Mouse (Mus musculus) liver, adult 2 months (tissue): ENCODE results near the gene Atp1b2. TPM values are rescaled to one million over a fixed set of nuclear protein-coding genes. Genes with fewer than 3 reads are reported as not detected.
"Not testable (repeated sequence)": the region's sequence is repeated elsewhere in the genome, so short reads cannot be mapped to it uniquely, and the experiment has no call there.

ENCODE experiments used
- DNase-seq: peaks from one replicate; pipeline ENCODE4 v3.0.0-alpha.2; 2011; ENCODE audit warnings: low read depth, low spot score; ENCODE audit errors: extremely low read depth
- H3K27ac ChIP-seq: fragments of 200-500 bp; replicated peaks from 2 replicates; pipeline ENCODE4 v1.5.1; 2012; ENCODE audit warnings: low read depth, mild to moderate bottlenecking, control low read depth, inconsistent platforms, low read length; ENCODE audit not compliant: insufficient read depth
- H3K27me3 ChIP-seq: fragments of 200-500 bp; 2 replicates; pipeline ENCODE4 v1.6.1; 2012; ENCODE audit warnings: mild to moderate bottlenecking, moderate library complexity, low read length, inconsistent platforms; ENCODE audit not compliant: control insufficient read depth, insufficient read depth
- H3K36me3 ChIP-seq: fragments of 200-500 bp; 2 replicates; pipeline ENCODE4 v1.6.1; 2012; ENCODE audit warnings: low read length, inconsistent platforms; ENCODE audit not compliant: control insufficient read depth, insufficient read depth
- H3K4me1 ChIP-seq: fragments of 200-500 bp; 2 replicates; pipeline ENCODE4 v1.6.1; 2011; ENCODE audit warnings: low read length; ENCODE audit not compliant: control insufficient read depth, insufficient read depth
- H3K4me3 ChIP-seq: fragments of 200-500 bp; 2 replicates; pipeline ENCODE4 v1.5.1; 2011; ENCODE audit warnings: low read depth, mild to moderate bottlenecking, control low read depth, low read length, moderate library complexity; ENCODE audit not compliant: insufficient read depth
- H3K79me2 ChIP-seq: fragments of 200-500 bp; 2 replicates; pipeline ENCODE4 v1.6.1; 2012; ENCODE audit warnings: inconsistent platforms, mild to moderate bottlenecking, low read length, moderate library complexity; ENCODE audit not compliant: control insufficient read depth, insufficient read depth
- H3K9ac ChIP-seq: fragments of 200-500 bp; 2 replicates; pipeline ENCODE4 v1.6.1; 2012; ENCODE audit warnings: low read depth, mild to moderate bottlenecking, control low read depth, inconsistent platforms, low read length
- CTCF ChIP-seq: fragments of 200-500 bp; IDR thresholded peaks from 2 replicates; pipeline ENCODE4 v1.5.1; 2011; ENCODE audit warnings: low read depth, low read length, control low read depth
- POLR2A ChIP-seq: fragments of 200-500 bp; IDR thresholded peaks from 2 replicates; pipeline ENCODE4 v1.6.1; 2011; ENCODE audit warnings: low read length, control low read depth; ENCODE audit not compliant: insufficient read depth; ENCODE audit errors: extremely low read depth
- WGBS: fragments of 180-500 bp; shearing (Covaris S2); methylation state at CpG from one replicate; pipeline ENCODE4 v1.1.7; 2018; 5-methylcytosine and 5-hydroxymethylcytosine counted together
- polyA plus RNA-seq: library from polyadenylated mRNA; depleted of rRNA; stranded (reverse); fragments of >200 nt; gene quantifications from 2 replicates; pipeline ENCODE4 v1.2.3, GENCODE M21; 2012
- total RNA-seq: library from RNA; depleted of rRNA; stranded (reverse); fragments of >200 nt; gene quantifications from 2 replicates; pipeline ENCODE4 v1.2.3, GENCODE M21; 2014

The Atp1b2 gene
- total and polyA plus RNA-seq, 2 experiments = 0.18 to 0.40 TPM

DNA sequence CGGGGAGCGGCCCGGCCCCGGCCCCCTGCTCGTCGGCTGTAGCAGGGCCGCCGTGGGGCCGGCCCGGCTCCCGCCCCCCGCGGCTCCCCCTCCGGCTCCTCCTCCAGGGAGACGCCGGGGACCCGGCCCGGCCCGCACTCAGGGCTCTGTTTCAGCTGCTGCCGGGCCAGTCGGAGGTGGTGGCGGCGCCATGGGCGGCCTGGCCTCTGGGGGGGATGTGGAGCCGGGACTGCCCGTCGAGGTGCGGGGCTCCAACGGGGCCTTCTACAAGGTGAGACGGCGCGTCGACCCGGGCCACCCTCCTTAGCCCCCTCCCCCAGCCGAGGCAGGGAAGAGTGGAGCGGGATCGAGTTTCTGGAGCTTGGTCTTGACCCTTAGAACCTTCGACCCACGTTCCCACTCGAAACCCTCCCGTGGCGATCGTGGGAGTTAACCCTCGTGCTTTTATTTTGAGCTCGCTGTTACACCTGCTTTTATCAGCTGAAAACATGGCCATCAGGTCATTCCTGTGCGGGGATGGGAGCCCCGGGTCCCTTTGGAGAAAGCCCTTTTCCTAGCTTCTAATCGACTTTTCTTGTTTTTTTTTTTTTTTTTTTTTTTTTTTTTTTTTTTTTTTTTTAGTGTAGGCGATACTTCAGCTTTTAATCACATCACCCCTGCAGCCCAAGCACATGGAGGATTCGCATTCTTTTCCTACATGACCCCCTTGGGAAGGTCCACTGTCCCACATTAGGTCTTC, 27.6 kb upstream of the Atp1b2 start:
- DNase-seq = no peak
- no peak for TF ChIP-seq POLR2A
- TF ChIP-seq CTCF = no peak
- Histone ChIP-seq H3K36me3 (peaks cover 4% of the 10 kb centered on the region; the same call in 1 of the 2 replicates), H3K4me3 (peak overlapping the region; percentile 97), H3K27me3 (no peaks in the 10 kb centered on the region), H3K27ac (peak overlapping the region; percentile 80), H3K4me1 (peaks cover 10% of the 10 kb centered on the region), H3K79me2 (peaks cover 9% of the 10 kb centered on the region; the same call in 1 of the 2 replicates), H3K9ac (peak overlapping the region; percentile 95)
- WGBS = under 1% methylated on average over 50 of the region's 50 CpGs

DNA sequence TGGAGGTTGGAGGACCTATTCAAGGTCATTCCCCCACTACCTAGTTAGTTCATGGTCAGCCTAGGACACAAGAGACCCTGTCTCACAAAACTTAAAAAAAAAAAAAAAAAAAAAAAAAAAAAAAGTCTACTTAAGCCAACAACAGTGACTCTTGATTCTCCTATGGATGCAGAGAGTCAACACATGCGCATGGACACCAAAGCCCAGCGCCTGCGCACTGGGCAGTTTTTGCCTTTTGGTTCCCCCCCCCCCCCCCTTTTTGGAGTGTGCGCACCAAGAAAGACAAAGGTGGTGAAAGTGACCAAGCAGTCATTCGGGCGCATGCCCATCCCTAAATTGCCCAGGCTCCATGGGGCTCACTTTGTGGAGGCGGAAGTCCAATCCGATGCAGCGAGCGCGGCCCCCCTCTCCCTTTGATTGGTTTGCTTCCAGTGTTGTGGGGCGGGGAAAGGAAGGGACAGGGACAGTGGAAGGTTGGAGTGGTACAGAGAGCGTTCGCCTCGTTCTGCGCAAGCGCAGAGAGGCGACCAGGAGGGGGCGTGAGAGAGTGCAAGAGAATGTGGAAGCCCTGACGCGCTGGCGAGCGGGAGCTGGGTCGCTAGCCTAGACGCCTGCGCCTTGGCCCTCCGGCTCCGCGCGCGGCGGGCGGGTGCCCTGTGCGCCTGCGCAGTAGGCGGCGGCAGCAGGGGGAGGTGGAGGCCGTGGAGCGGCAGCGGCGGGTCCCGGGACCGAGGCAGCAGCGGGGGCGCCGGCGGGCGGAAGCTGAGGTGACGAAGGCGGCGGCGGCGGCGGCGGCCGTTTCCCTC, 26.7 kb upstream of the Atp1b2 start, which contains the start of gene Fxr2:
Fxr2 (plus strand) TSS at position 707 of the 806 bp plus-strand sequence.
- Histone ChIP-seq H3K4me1 (peaks cover 10% of the 10 kb centered on the region), H3K9ac (peak within 1 kb of the TSS; percentile 95)
- WGBS = under 1% methylated on average over 43 of the region's 56 CpGs

DNA sequence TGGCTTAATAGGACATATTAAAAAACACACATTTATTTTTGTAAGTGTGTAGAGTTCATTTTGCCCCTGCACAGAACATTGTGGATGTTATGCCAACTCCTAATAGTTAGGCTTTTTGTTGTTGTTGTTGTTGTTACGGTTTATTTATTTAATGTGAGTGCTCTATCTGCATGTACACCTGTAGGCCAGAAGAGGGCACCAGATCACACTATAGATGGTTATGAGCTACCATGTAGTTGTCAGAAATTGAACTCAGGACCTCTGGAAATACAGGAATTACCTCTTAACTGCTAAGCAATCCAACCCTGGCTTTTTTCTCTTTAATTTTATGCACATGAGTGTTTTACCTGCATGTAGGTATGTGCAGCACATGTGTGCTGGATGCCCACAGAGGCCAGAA, 24.1 kb upstream of the Atp1b2 start:
- no peaks in the 10 kb centered on the region for H3K27me3 ChIP-seq
- peaks cover 6% of the 10 kb centered on the region for H3K4me1 ChIP-seq
- H3K9ac ChIP-seq = no peak overlapping the region
- H3K4me3 ChIP-seq = no peak overlapping the region
- DNase-seq = peak; percentile 48
- peaks cover 9% of the 10 kb centered on the region; the same call in 1 of the 2 replicates for H3K79me2 ChIP-seq
- no peaks in the 10 kb centered on the region for H3K36me3 ChIP-seq
- no peak overlapping the region for H3K27ac ChIP-seq
- WGBS = 40% methylated on average over 1 of the region's 1 CpGs
- peak; percentile 39 for TF ChIP-seq CTCF
- TF ChIP-seq POLR2A = no peak

More for the DNA sequence above, 26.7 kb upstream of the Atp1b2 start, which contains the start of gene Fxr2:
- peak within 1 kb of the TSS; percentile 97 for H3K4me3 ChIP-seq
- DNase-seq = peak; percentile 96
- H3K27ac ChIP-seq = peak within 1 kb of the TSS; percentile 80
- TF ChIP-seq CTCF (peak; percentile 88), POLR2A (peak; percentile 81)
- peaks cover 1% of the 10 kb centered on the region; the same call in 1 of the 2 replicates for H3K36me3 ChIP-seq
- H3K27me3 ChIP-seq = no peaks in the 10 kb centered on the region
- peaks cover 9% of the 10 kb centered on the region; the same call in 1 of the 2 replicates for H3K79me2 ChIP-seq

DNA sequence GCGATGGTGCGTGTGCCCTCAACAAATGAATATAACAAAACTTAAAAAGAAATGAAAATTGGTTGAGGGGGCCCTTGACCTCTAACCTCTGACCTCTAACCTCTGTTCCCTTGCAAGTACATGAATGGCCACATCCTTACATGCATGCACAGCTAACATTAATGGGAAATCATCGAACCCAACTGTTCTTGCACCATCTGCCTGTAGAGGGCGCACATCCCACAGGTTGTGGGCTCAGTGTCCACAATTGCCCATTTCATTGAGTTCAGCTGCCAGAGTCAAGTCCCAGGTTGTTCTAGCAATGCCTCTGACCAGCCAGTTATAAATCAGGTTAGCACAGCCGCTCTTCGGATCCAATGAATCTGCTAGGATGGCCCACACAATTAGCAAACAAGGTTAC, 22.5 kb upstream of the Atp1b2 start:
- TF ChIP-seq CTCF = peak; percentile 89
- no peak for TF ChIP-seq POLR2A
- WGBS = 34% methylated on average over 6 of the region's 6 CpGs
- Histone ChIP-seq H3K79me2 (peaks cover 3% of the 10 kb centered on the region; the same call in 1 of the 2 replicates), H3K27ac (no peak overlapping the region), H3K36me3 (no peaks in the 10 kb centered on the region), H3K27me3 (no peaks in the 10 kb centered on the region), H3K9ac (no peak overlapping the region), H3K4me3 (no peak overlapping the region; the same call in 1 of the 2 replicates), H3K4me1 (no peaks in the 10 kb centered on the region)
- DNase-seq = peak; percentile 69

DNA sequence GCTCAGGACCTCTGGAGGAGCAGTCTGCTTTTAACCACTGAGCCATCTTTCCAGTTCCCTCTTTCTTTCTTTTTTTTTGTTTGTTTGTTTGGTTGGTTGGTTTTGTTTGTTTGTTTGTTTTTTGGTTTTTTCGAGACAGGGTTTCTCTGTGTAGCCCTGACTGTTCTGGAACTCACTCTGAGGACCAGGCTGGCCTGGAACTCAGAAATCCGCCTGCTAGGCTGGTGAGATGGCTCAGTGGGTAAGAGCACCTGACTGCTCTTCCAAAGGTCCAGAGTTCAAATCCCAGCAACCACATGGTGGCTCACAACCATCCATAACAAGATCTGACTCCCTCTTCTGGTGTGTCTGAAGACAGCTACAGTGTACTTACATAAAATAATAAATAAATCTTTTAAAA, 18.6 kb upstream of the Atp1b2 start:
- H3K27ac ChIP-seq, H3K36me3 ChIP-seq, H3K27me3 ChIP-seq, H3K4me1 ChIP-seq, H3K79me2 ChIP-seq, DNase-seq, H3K9ac ChIP-seq, H3K4me3 ChIP-seq: not testable (repeated sequence)
- WGBS = 72% methylated on average over 2 of the region's 2 CpGs
